In the genomic region with DNA sequence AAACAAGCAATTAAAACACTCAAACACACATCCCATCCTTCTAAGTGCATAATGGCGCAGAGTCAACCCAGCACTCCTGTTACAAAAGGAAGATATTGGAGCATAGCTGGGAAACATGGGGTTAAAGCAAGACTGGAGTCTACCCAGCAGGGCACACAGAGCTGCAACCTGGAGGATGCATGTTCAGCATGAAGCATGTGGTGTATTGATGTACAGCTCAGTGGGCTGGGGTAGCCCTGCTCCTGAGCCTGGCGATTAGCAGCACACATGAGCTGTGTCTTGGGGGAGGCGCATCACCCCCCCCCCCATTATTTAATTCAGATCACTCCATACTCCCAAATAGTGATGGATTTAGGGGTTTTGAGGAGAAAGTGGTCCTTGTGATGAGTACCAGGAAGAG, we compare ENCODE assay signal across 27 mouse cellular contexts. TPM values are rescaled to one million over a fixed set of nuclear protein-coding genes. Genes with fewer than 3 reads are reported as not detected.
DNase-seq lines count a peak whose midpoint lies in the region; ATAC-seq and TF ChIP-seq lines count a peak whose summit lies in the region.
"Had no signal": no experiment of that assay in that cellular context is flagged by ENCODE, and none has a peak within 500 bp of the region (broad histone marks: within the 10 kb centered on the region; RNA-seq: fewer than 3 reads in every experiment).

No protein-coding gene starts in this region.

- H3K36me3 ChIP-seq in hindbrain, embryonic 13.5 days = no peaks in the 10 kb centered on the region
- no peaks in the 10 kb centered on the region for H3K36me3 ChIP-seq in hindbrain, embryonic 10.5 days
- H3K36me3 ChIP-seq in midbrain, embryonic 13.5 days = no peaks in the 10 kb centered on the region
- H3K36me3 ChIP-seq in midbrain, postnatal 0 days (ENCODE audit: insufficient read depth, low read length) = no peaks in the 10 kb centered on the region
- H3K36me3 ChIP-seq in neural tube, embryonic 13.5 days = no peaks in the 10 kb centered on the region
- H3K36me3 ChIP-seq: embryonic facial prominence, embryonic 12.5 days; embryonic facial prominence, embryonic 15.5 days; heart, embryonic 10.5 days; heart, embryonic 13.5 days; intestine, embryonic 15.5 days had no signal

- TF ChIP-seq CTCF in midbrain, postnatal 0 days (IDR thresholded peaks at IDR 0.05) = no peak

- H3K4me2 ChIP-seq in hindbrain, embryonic 13.5 days = no peak overlapping the region
- H3K4me2 ChIP-seq in midbrain, embryonic 13.5 days (replicated peaks) = no peak overlapping the region
- no peak overlapping the region for H3K4me2 ChIP-seq in midbrain, postnatal 0 days (ENCODE audit: low read depth, low read length, poor library complexity, severe bottlenecking)
- H3K4me2 ChIP-seq in neural tube, embryonic 13.5 days = no peak overlapping the region
- H3K4me2 ChIP-seq: embryonic facial prominence, embryonic 12.5 days; embryonic facial prominence, embryonic 15.5 days; heart, embryonic 13.5 days; intestine, embryonic 15.5 days had no signal

- 93% methylated on average over 3 of the region's 3 CpGs for WGBS in hindbrain, embryonic 13.5 days
- WGBS in hindbrain, embryonic 10.5 days = 90% methylated on average over 3 of the region's 3 CpGs
- WGBS in midbrain, embryonic 13.5 days = 86% methylated on average over 3 of the region's 3 CpGs
- 78% methylated on average over 3 of the region's 3 CpGs for WGBS in midbrain, postnatal 0 days
- 90% methylated on average over 3 of the region's 3 CpGs for WGBS in neural tube, embryonic 13.5 days

- H3K4me3 ChIP-seq in hindbrain, embryonic 13.5 days = no peak overlapping the region
- no peak overlapping the region for H3K4me3 ChIP-seq in hindbrain, embryonic 10.5 days
- H3K4me3 ChIP-seq in midbrain, embryonic 13.5 days (replicated peaks) = no peak overlapping the region
- no peak overlapping the region for H3K4me3 ChIP-seq in midbrain, postnatal 0 days (ENCODE audit: low read depth, low read length)
- H3K4me3 ChIP-seq in neural tube, embryonic 13.5 days = no peak overlapping the region
- H3K4me3 ChIP-seq: embryonic facial prominence, embryonic 12.5 days; embryonic facial prominence, embryonic 15.5 days; heart, adult 2 months; heart, embryonic 10.5 days; heart, embryonic 13.5 days; intestine, embryonic 15.5 days had no signal

- ATAC-seq in hindbrain, embryonic 13.5 days (ENCODE audit: low FRiP score) = peak; percentile 69; the same call in 1 of the 2 replicates
- peak; percentile 64 for ATAC-seq in midbrain, embryonic 13.5 days
- no peak for ATAC-seq in midbrain, postnatal 0 days (ENCODE audit: low FRiP score)
- peak; percentile 70; the same call in 1 of the 2 replicates for ATAC-seq in neural tube, embryonic 13.5 days (ENCODE audit: low read depth)
- ATAC-seq: CD4-positive, CD25-positive, alpha-beta regulatory T cell, adult 4 months; forebrain, embryonic 14.5 days; forebrain, postnatal 0 days had no signal

- H3K27ac ChIP-seq in hindbrain, embryonic 13.5 days = no peak overlapping the region
- H3K27ac ChIP-seq in hindbrain, embryonic 10.5 days = no peak overlapping the region
- H3K27ac ChIP-seq in midbrain, embryonic 13.5 days = peak overlapping the region; percentile 30; the same call in 1 of the 2 replicates
- H3K27ac ChIP-seq in midbrain, postnatal 0 days (ENCODE audit: low read depth, low read length) = no peak overlapping the region
- H3K27ac ChIP-seq in neural tube, embryonic 13.5 days (replicated peaks) = no peak overlapping the region
- H3K27ac ChIP-seq: embryonic facial prominence, embryonic 12.5 days; embryonic facial prominence, embryonic 15.5 days; heart, adult 2 months; heart, embryonic 10.5 days; heart, embryonic 13.5 days; intestine, embryonic 15.5 days had no signal

- no peaks in the 10 kb centered on the region for H3K9me3 ChIP-seq in hindbrain, embryonic 13.5 days
- H3K9me3 ChIP-seq in hindbrain, embryonic 10.5 days = no peaks in the 10 kb centered on the region
- no peaks in the 10 kb centered on the region for H3K9me3 ChIP-seq in midbrain, embryonic 13.5 days
- no peaks in the 10 kb centered on the region for H3K9me3 ChIP-seq in midbrain, postnatal 0 days (ENCODE audit: low read length)
- H3K9me3 ChIP-seq in neural tube, embryonic 13.5 days = no peaks in the 10 kb centered on the region
- H3K9me3 ChIP-seq: embryonic facial prominence, embryonic 12.5 days; embryonic facial prominence, embryonic 15.5 days; heart, embryonic 10.5 days; heart, embryonic 13.5 days; intestine, embryonic 15.5 days had no signal

- H3K4me1 ChIP-seq in hindbrain, embryonic 13.5 days (replicated peaks) = peaks cover 38% of the 10 kb centered on the region
- no peaks in the 10 kb centered on the region for H3K4me1 ChIP-seq in hindbrain, embryonic 10.5 days (replicated peaks)
- peaks cover 38% of the 10 kb centered on the region for H3K4me1 ChIP-seq in midbrain, embryonic 13.5 days (replicated peaks)
- no peaks in the 10 kb centered on the region for H3K4me1 ChIP-seq in midbrain, postnatal 0 days (ENCODE audit: insufficient read depth, low read length)
- H3K4me1 ChIP-seq in neural tube, embryonic 13.5 days (replicated peaks) = peaks cover 30% of the 10 kb centered on the region
- H3K4me1 ChIP-seq: embryonic facial prominence, embryonic 12.5 days; embryonic facial prominence, embryonic 15.5 days; heart, embryonic 10.5 days; heart, embryonic 13.5 days; intestine, embryonic 15.5 days had no signal

- no peaks in the 10 kb centered on the region for H3K27me3 ChIP-seq in hindbrain, embryonic 13.5 days
- no peaks in the 10 kb centered on the region for H3K27me3 ChIP-seq in hindbrain, embryonic 10.5 days (ENCODE audit: insufficient read depth, poor library complexity, severe bottlenecking)
- H3K27me3 ChIP-seq in midbrain, embryonic 13.5 days = no peaks in the 10 kb centered on the region
- H3K27me3 ChIP-seq in midbrain, postnatal 0 days (ENCODE audit: insufficient read depth, low read length) = no peaks in the 10 kb centered on the region
- no peaks in the 10 kb centered on the region for H3K27me3 ChIP-seq in neural tube, embryonic 13.5 days
- H3K27me3 ChIP-seq: embryonic facial prominence, embryonic 12.5 days; embryonic facial prominence, embryonic 15.5 days; intestine, embryonic 15.5 days had no signal

- no peak for DNase-seq in hindbrain, embryonic 10.5 days (ENCODE audit: low spot score)
- no peak for DNase-seq in midbrain, postnatal 0 days (ENCODE audit: low spot score)
- DNase-seq in neural tube, embryonic 10.5 days (ENCODE audit: extremely low spot score, low spot score) = no peak
- DNase-seq in heart, adult 18-20 months = no peak
- DNase-seq: adrenal gland, adult 2 months; adrenal gland, postnatal 14 days; cerebellum, adult 11 months; cerebellum, adult 2 months; cerebellum, adult 9-11 months; cerebellum, postnatal 25 days; forebrain, postnatal 0 days; gastrocnemius, postnatal 25 days; heart, adult 2 months; heart, postnatal 14 days; heart, postnatal 4 days had no signal

- H3K9ac ChIP-seq in hindbrain, embryonic 13.5 days = no peak overlapping the region
- H3K9ac ChIP-seq in midbrain, embryonic 13.5 days (replicated peaks) = 0 out of 2 replicates have a peak overlapping the region, but pooled peaks have one; percentile 7
- no peak overlapping the region for H3K9ac ChIP-seq in midbrain, postnatal 0 days (replicated peaks; ENCODE audit: low read length, poor library complexity, severe bottlenecking)
- H3K9ac ChIP-seq in neural tube, embryonic 13.5 days = no peak overlapping the region
- H3K9ac ChIP-seq: embryonic facial prominence, embryonic 12.5 days; embryonic facial prominence, embryonic 15.5 days; forebrain, postnatal 0 days; heart, embryonic 13.5 days; intestine, embryonic 15.5 days had no signal

RNA-seq across cellular contexts. Expression of a gene that starts 32.9 kb away (rescaled TPM):
- 7.1 and 7.6 TPM in 2 replicates for polyA plus RNA-seq in hindbrain, embryonic 13.5 days (2015; fragmentation: Nextera tagmentation; extraction: Ambion mirVana)
- polyA plus RNA-seq in hindbrain, embryonic 10.5 days (2016; fragmentation: Nextera tagmentation; extraction: Ambion mirVana) = 1.0 and 1.6 TPM in 2 replicates
- polyA plus RNA-seq in midbrain, embryonic 13.5 days (2015; fragmentation: Nextera tagmentation; extraction: Ambion mirVana) = 7.9 and 8.3 TPM in 2 replicates
- 39.5 and 44.5 TPM in 2 replicates for total RNA-seq in midbrain, postnatal 0 days (2014; rRNA removed)
- polyA plus RNA-seq in midbrain, postnatal 0 days (2015; fragmentation: Nextera tagmentation; extraction: Ambion mirVana) = 4.5 and 6.7 TPM in 2 replicates
- 5.8 and 6.5 TPM in 2 replicates for polyA plus RNA-seq in neural tube, embryonic 13.5 days (2015; fragmentation: Nextera tagmentation; extraction: Ambion mirVana)
- total RNA-seq in heart, adult 18-20 months (2021) = under 1 TPM in 1 of 2 experiments, not detected in 1; 0.05 TPM
- total RNA-seq: MEL had no signal
- polyA plus RNA-seq: C2C12 had no signal
